Mouse (Mus musculus) hindbrain, postnatal 0 days (tissue): Measurements from ENCODE around the gene Smim20. TPM values are rescaled to one million over a fixed set of nuclear protein-coding genes. Genes with fewer than 3 reads are reported as not detected.
A peak's percentile ranks its signal among the peaks of the same experiment; 100 is the strongest.

Experiments used
- ATAC-seq: fragments of 200-750 bp; cut with Nextera tagmentation; 2 replicates; pipeline ENCODE4 v1.8.0; 2017; ENCODE audit warnings: mild to moderate bottlenecking, moderate TSS enrichment, moderate library complexity
- DNase-seq: peaks from one replicate; pipeline ENCODE4 v3.0.0-alpha.2; 2015; ENCODE audit warnings: low spot score
- H3K27ac ChIP-seq: fragments of 300-500 bp; sonication (generic); 2 replicates; pipeline ENCODE4 v1.5.1; 2014; ENCODE audit warnings: mild to moderate bottlenecking
- H3K27me3 ChIP-seq: fragments of 300-500 bp; sonication (generic); 2 replicates; pipeline ENCODE4 v1.6.1; 2014; ENCODE audit warnings: low read length, mixed read lengths; ENCODE audit not compliant: insufficient read depth
- H3K36me3 ChIP-seq: fragments of 300-500 bp; sonication (generic); 2 replicates; pipeline ENCODE4 v1.6.1; 2014; ENCODE audit warnings: low read length, mixed read lengths; ENCODE audit not compliant: insufficient read depth
- H3K4me1 ChIP-seq: fragments of 300-500 bp; sonication (generic); 2 replicates; pipeline ENCODE4 v1.6.1; 2014; ENCODE audit warnings: antibody characterized with exemption, low read length, mixed read lengths; ENCODE audit not compliant: insufficient read depth
- H3K4me2 ChIP-seq: fragments of 300-500 bp; sonication (generic); 2 replicates; pipeline ENCODE4 v1.6.1; 2014; ENCODE audit warnings: low read depth, mild to moderate bottlenecking, low read length, moderate library complexity, mixed read lengths
- H3K4me3 ChIP-seq: fragments of 300-500 bp; sonication (generic); 2 replicates; pipeline ENCODE4 v1.5.1; 2014; ENCODE audit warnings: low read length
- H3K9ac ChIP-seq: fragments of 300-500 bp; sonication (generic); replicated peaks from 2 replicates; pipeline ENCODE4 v1.6.1; 2014; ENCODE audit warnings: mild to moderate bottlenecking, low read length, moderate library complexity, mixed read lengths
- H3K9me3 ChIP-seq: fragments of 300-500 bp; sonication (generic); 2 replicates; pipeline ENCODE4 v1.6.1; 2016; ENCODE audit warnings: low read length, mixed read lengths
- CTCF ChIP-seq: IDR thresholded peaks from 2 replicates; pipeline ENCODE4 v1.5.1; 2016; ENCODE audit warnings: antibody characterized with exemption, control low read depth, low read depth
- whole genome bisulfite sequencing: fragments of 180-500 bp; shearing (Covaris S2); extraction: QIAGEN DNeasy Blood & Tissue Kit; methylation state at CpG from one replicate; pipeline ENCODE4 v1.1.7; 2014; 5-methylcytosine and 5-hydroxymethylcytosine counted together
- polyA plus RNA-seq: library from polyadenylated mRNA; unstranded; fragments of >200 nt; fragmentation: Nextera tagmentation; extraction: Ambion mirVana; gene quantifications from 2 replicates; pipeline ENCODE4 v1.2.1, GENCODE M21; 2015
- total RNA-seq: library from RNA; depleted of rRNA; stranded (reverse); fragments of >200 nt; gene quantifications from 2 replicates; pipeline ENCODE4 v1.2.3, GENCODE M21; 2014

The Smim20 gene
- total and polyA plus RNA-seq, 2 experiments from 2014 or later: 42.8 to 88.3 TPM

DNA sequence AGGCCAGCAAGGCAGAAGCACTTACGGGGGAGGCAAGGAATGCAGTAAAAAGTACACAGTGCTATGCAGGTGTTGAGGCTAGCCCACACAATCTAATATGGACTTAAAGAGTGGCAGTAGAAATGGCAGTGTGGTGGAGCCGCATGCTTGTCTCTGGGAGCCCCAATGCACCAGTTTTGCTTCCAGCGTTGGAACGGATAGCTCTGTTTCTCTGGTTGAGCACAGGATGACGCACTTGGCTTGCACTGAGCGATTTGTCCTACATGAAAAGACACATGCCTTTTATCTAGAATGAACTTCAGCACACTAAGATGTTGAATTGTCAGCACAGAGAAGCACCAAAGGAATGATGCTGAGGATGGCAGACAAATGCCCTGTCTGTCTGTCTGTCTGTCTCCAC, 37.1 kb downstream of the Smim20 start:
- Histone ChIP-seq H3K4me1 (no peaks in the 10 kb centered on the region), H3K27ac (no peak overlapping the region), H3K9ac (no peak overlapping the region), H3K4me3 (no peak overlapping the region), H3K4me2 (no peak overlapping the region), H3K9me3 (no peaks in the 10 kb centered on the region), H3K36me3 (no peaks in the 10 kb centered on the region), H3K27me3 (no peaks in the 10 kb centered on the region)
- WGBS: 90% methylated on average over 6 of the region's 6 CpGs
- no peak for DNase-seq
- no peak for TF ChIP-seq CTCF
- ATAC-seq: no peak

DNA sequence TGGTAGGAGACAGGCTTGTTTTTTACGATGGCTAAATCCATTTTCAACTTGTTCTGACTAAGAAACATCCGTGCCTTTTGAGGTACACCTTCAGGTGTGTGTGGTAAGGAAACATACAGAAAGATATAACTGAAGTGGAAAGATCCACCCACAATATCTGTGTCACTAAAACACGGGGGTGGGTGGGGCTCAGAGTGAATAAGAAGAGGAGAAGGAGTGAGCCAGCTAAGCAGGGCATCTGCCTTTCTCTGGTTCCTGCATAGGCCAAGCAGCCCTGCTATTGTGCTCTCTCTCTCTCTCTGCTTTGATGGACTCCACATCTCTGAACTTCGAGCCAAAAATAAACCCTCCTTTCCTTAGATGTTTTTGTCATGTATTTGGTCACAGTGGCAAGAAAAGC, 38.1 kb downstream of the Smim20 start:
- DNase-seq (no peak), ATAC-seq (no peak)
- Histone ChIP-seq H3K27me3 (no peaks in the 10 kb centered on the region), H3K9me3 (no peaks in the 10 kb centered on the region), H3K36me3 (no peaks in the 10 kb centered on the region), H3K4me1 (no peaks in the 10 kb centered on the region), H3K9ac (no peak overlapping the region), H3K4me2 (no peak overlapping the region), H3K27ac (no peak overlapping the region), H3K4me3 (no peak overlapping the region)
- TF ChIP-seq CTCF: no peak
- 76% methylated on average over 4 of the region's 4 CpGs for WGBS

DNA sequence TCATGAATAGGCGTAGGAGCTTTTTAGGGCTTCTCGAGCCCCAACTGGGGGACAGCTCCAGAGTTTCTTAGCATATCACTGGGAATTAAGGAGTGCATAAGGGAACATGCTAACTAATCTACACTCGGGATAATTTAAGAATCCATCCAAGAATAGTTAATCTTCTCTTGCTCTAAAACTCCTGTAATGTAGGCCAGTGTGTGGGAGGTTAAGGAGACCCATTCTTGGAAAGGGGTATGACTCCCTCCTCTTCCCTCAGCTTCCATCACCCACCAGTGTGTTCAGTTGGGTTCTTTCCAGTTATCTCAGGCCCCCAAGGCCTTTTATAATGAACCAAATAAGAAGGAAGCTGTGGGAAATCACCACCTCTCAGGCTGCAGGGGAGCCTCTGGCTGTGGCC, 40.0 kb downstream of the Smim20 start:
- no peaks in the 10 kb centered on the region for H3K36me3 ChIP-seq
- H3K27ac ChIP-seq: no peak overlapping the region
- no peak overlapping the region for H3K4me3 ChIP-seq
- no peaks in the 10 kb centered on the region for H3K9me3 ChIP-seq
- H3K9ac ChIP-seq: no peak overlapping the region
- WGBS: 92% methylated on average over 3 of the region's 3 CpGs
- no peaks in the 10 kb centered on the region for H3K27me3 ChIP-seq
- no peaks in the 10 kb centered on the region for H3K4me1 ChIP-seq
- ATAC-seq (no peak), DNase-seq (no peak)
- TF ChIP-seq CTCF: no peak
- H3K4me2 ChIP-seq: no peak overlapping the region

- no peak overlapping the region for H3K4me3 ChIP-seq
- 93% methylated on average over 5 of the region's 5 CpGs for WGBS
- H3K27ac ChIP-seq: no peak overlapping the region
- no peaks in the 10 kb centered on the region for H3K36me3 ChIP-seq
- H3K4me2 ChIP-seq: no peak overlapping the region
- H3K9ac ChIP-seq: no peak overlapping the region
- no peaks in the 10 kb centered on the region for H3K9me3 ChIP-seq
- ATAC-seq (no peak), DNase-seq (no peak)
- H3K4me1 ChIP-seq: no peaks in the 10 kb centered on the region
- no peaks in the 10 kb centered on the region for H3K27me3 ChIP-seq
- no peak for TF ChIP-seq CTCF
Measured at GRCm38 (mm10) chr5:53307437-53307836, 40.6 kb downstream of the Smim20 start.

- DNase-seq (no peak), ATAC-seq (no peak)
- Histone ChIP-seq H3K36me3 (no peaks in the 10 kb centered on the region), H3K4me2 (no peak overlapping the region), H3K27me3 (no peaks in the 10 kb centered on the region), H3K9me3 (no peaks in the 10 kb centered on the region), H3K9ac (no peak overlapping the region), H3K4me1 (no peaks in the 10 kb centered on the region), H3K27ac (no peak overlapping the region), H3K4me3 (no peak overlapping the region)
- no peak for TF ChIP-seq CTCF
- WGBS: 80% methylated on average over 13 of the region's 13 CpGs
Measured at GRCm38 (mm10) chr5:53314404-53315167, 47.7 kb downstream of the Smim20 start.

DNA sequence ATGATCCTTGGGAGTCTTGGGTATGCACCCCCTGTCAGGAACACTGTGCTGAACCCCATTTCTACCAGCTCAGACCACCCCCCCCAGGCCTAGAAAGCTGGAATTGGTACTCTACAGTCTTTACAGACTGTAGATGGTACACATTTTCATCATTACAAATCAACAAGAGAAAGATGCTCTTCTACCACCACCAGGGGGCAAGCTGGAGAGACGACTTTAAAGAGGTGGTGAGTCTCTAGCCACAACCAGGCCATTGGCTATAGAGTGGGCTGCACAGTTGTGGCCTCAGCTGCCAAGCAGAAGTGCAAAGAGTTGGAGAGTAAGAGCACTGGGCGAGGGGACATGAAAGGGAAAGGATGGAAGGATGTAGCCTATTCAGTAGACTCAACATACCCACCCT, 48.9 kb downstream of the Smim20 start:
- 68% methylated on average over 2 of the region's 2 CpGs for WGBS
- no peak overlapping the region for H3K27ac ChIP-seq
- no peaks in the 10 kb centered on the region for H3K4me1 ChIP-seq
- no peak overlapping the region for H3K9ac ChIP-seq
- peak; percentile 32; the same call in 1 of the 2 replicates for TF ChIP-seq CTCF
- no peak overlapping the region for H3K4me2 ChIP-seq
- ATAC-seq (no peak), DNase-seq (no peak)
- H3K27me3 ChIP-seq: no peaks in the 10 kb centered on the region
- H3K9me3 ChIP-seq: no peaks in the 10 kb centered on the region
- no peak overlapping the region for H3K4me3 ChIP-seq
- H3K36me3 ChIP-seq: no peaks in the 10 kb centered on the region

- Histone ChIP-seq H3K4me2 (no peak overlapping the region), H3K9me3 (no peaks in the 10 kb centered on the region), H3K27ac (no peak overlapping the region), H3K36me3 (no peaks in the 10 kb centered on the region), H3K4me1 (no peaks in the 10 kb centered on the region), H3K9ac (no peak overlapping the region), H3K27me3 (no peaks in the 10 kb centered on the region), H3K4me3 (no peak overlapping the region)
- 86% methylated on average over 3 of the region's 3 CpGs for WGBS
- DNase-seq (no peak), ATAC-seq (no peak)
- TF ChIP-seq CTCF: no peak
Measured at GRCm38 (mm10) chr5:53317396-53317795, 50.5 kb downstream of the Smim20 start.
